Mouse (Mus musculus) kidney, embryonic 14.5 days (tissue): ENCODE data around the gene Smad9. TPM values are rescaled to one million over a fixed set of nuclear protein-coding genes. Genes with fewer than 3 reads are reported as not detected.
A peak's percentile ranks its signal among the peaks of the same experiment; 100 is the strongest.
"Not testable (repeated sequence)": the region's sequence is repeated elsewhere in the genome, so short reads cannot be mapped to it uniquely, and the experiment has no call there.

Source experiments
- ATAC-seq: fragments of 200-750 bp; cut with Nextera tagmentation; 2 replicates; pipeline ENCODE4 v1.8.0; 2017; ENCODE audit warnings: moderate number of reproducible peaks, mild to moderate bottlenecking, moderate TSS enrichment, moderate library complexity; ENCODE audit not compliant: low FRiP score, low TSS enrichment
- H3K27ac ChIP-seq: fragments of 300-500 bp; sonication (generic); 2 replicates; pipeline ENCODE4 v1.5.1; 2014; ENCODE audit warnings: low read depth, mild to moderate bottlenecking, low read length, moderate library complexity, mixed read lengths
- H3K27me3 ChIP-seq: fragments of 300-500 bp; sonication (generic); 2 replicates; pipeline ENCODE4 v1.6.1; 2014; ENCODE audit warnings: mild to moderate bottlenecking, low read length; ENCODE audit not compliant: control insufficient read depth, insufficient read depth
- H3K36me3 ChIP-seq: fragments of 300-500 bp; sonication (generic); 2 replicates; pipeline ENCODE4 v1.6.1; 2014; ENCODE audit warnings: low read length, mixed read lengths; ENCODE audit not compliant: control insufficient read depth, insufficient read depth
- H3K4me1 ChIP-seq: fragments of 300-500 bp; sonication (generic); 2 replicates; pipeline ENCODE4 v1.6.1; 2014; ENCODE audit warnings: low read length, mixed read lengths; ENCODE audit not compliant: control insufficient read depth, insufficient read depth
- H3K4me2 ChIP-seq: fragments of 300-500 bp; sonication (generic); replicated peaks from 2 replicates; pipeline ENCODE4 v1.6.1; 2014; ENCODE audit warnings: low read depth, mild to moderate bottlenecking, low read length
- H3K4me3 ChIP-seq: fragments of 300-500 bp; sonication (generic); 2 replicates; pipeline ENCODE4 v1.5.1; 2014; ENCODE audit warnings: mild to moderate bottlenecking, low read length
- H3K9ac ChIP-seq: fragments of 300-500 bp; sonication (generic); 2 replicates; pipeline ENCODE4 v1.6.1; 2014; ENCODE audit warnings: low read depth, mild to moderate bottlenecking, low read length, moderate library complexity
- H3K9me3 ChIP-seq: fragments of 300-500 bp; sonication (generic); 2 replicates; pipeline ENCODE4 v1.6.1; 2016; ENCODE audit warnings: low read length; ENCODE audit not compliant: control insufficient read depth
- WGBS: fragments of 180-500 bp; shearing (Covaris S2); extraction: QIAGEN DNeasy Blood & Tissue Kit; methylation state at CpG from one replicate; pipeline ENCODE4 v1.1.7; 2014; 5-methylcytosine and 5-hydroxymethylcytosine counted together
- polyA plus RNA-seq: library from polyadenylated mRNA; unstranded; fragments of >200 nt; fragmentation: Nextera tagmentation; extraction: Ambion mirVana; gene quantifications from 2 replicates; pipeline ENCODE4 v1.2.1, GENCODE M21; 2014

Gene Smad9
- polyA plus RNA-seq, 1 experiment from 2014 or later = 1.8 TPM

- H3K27me3 ChIP-seq = no peaks in the 10 kb centered on the region
- no peaks in the 10 kb centered on the region for H3K4me1 ChIP-seq
- no peaks in the 10 kb centered on the region for H3K9me3 ChIP-seq
- peaks cover 95% of the 10 kb centered on the region for H3K36me3 ChIP-seq
- H3K27ac ChIP-seq = no peak overlapping the region
- peak; percentile 39; the same call in 1 of the 2 replicates for ATAC-seq
- H3K9ac ChIP-seq = no peak overlapping the region
- no peak overlapping the region for H3K4me2 ChIP-seq
- 60% methylated on average over 5 of the region's 5 CpGs for WGBS
- no peak overlapping the region for H3K4me3 ChIP-seq
Observed at GRCm38 (mm10) chr3:54745799-54746198, 9.6 kb upstream of the Smad9 start.

- Histone ChIP-seq H3K4me1 (peaks cover 9% of the 10 kb centered on the region; the same call in 1 of the 2 replicates), H3K4me2 (no peak overlapping the region), H3K36me3 (peaks cover 25% of the 10 kb centered on the region), H3K9me3 (no peaks in the 10 kb centered on the region), H3K9ac (no peak overlapping the region), H3K27me3 (no peaks in the 10 kb centered on the region), H3K27ac (no peak overlapping the region), H3K4me3 (no peak overlapping the region)
- no peak for ATAC-seq
- 64% methylated on average over 4 of the region's 4 CpGs for WGBS
Observed at GRCm38 (mm10) chr3:54753411-54753810, 2.0 kb upstream of the Smad9 start.

GRCm38 (mm10) chr3:54756058-54756457, 676 bp downstream of the Smad9 start:
- 0 out of 2 replicates have a peak, but pooled peaks cover 2% of the 10 kb centered on the region for H3K36me3 ChIP-seq
- peak; percentile 48; the same call in 1 of the 2 replicates for ATAC-seq
- WGBS = 0% methylated on average over 11 of the region's 11 CpGs
- no peaks in the 10 kb centered on the region for H3K27me3 ChIP-seq
- no peaks in the 10 kb centered on the region for H3K9me3 ChIP-seq
- H3K27ac ChIP-seq = peak overlapping the region; percentile 76
- peaks cover 9% of the 10 kb centered on the region; the same call in 1 of the 2 replicates for H3K4me1 ChIP-seq
- peak overlapping the region; percentile 76; the same call in 1 of the 2 replicates for H3K9ac ChIP-seq
- H3K4me2 ChIP-seq = peak overlapping the region; percentile 99
- peak overlapping the region; percentile 71 for H3K4me3 ChIP-seq

GRCm38 (mm10) chr3:54757446-54757845, 2.1 kb downstream of the Smad9 start:
- Histone ChIP-seq H3K4me2 (no peak overlapping the region; the same call in 1 of the 2 replicates), H3K4me3 (no peak overlapping the region), H3K9ac (no peak overlapping the region), H3K27me3 (no peaks in the 10 kb centered on the region), H3K36me3 (no peaks in the 10 kb centered on the region), H3K27ac (no peak overlapping the region), H3K9me3 (no peaks in the 10 kb centered on the region), H3K4me1 (peaks cover 9% of the 10 kb centered on the region; the same call in 1 of the 2 replicates)
- ATAC-seq = no peak
- 68% methylated on average over 8 of the region's 8 CpGs for WGBS

GRCm38 (mm10) chr3:54759211-54759610, 3.8 kb downstream of the Smad9 start:
- Histone ChIP-seq H3K4me2 (no peak overlapping the region), H3K4me3 (no peak overlapping the region), H3K36me3 (no peaks in the 10 kb centered on the region), H3K27me3 (no peaks in the 10 kb centered on the region), H3K4me1 (peaks cover 9% of the 10 kb centered on the region; the same call in 1 of the 2 replicates), H3K27ac (no peak overlapping the region), H3K9me3 (no peaks in the 10 kb centered on the region), H3K9ac (no peak overlapping the region)
- no peak for ATAC-seq
- WGBS = 74% methylated on average over 9 of the region's 9 CpGs

GRCm38 (mm10) chr3:54760321-54761115, 5.1 kb downstream of the Smad9 start:
- Histone ChIP-seq H3K4me2 (no peak overlapping the region), H3K4me3 (no peak overlapping the region), H3K27ac (no peak overlapping the region), H3K9ac (no peak overlapping the region), H3K36me3 (no peaks in the 10 kb centered on the region), H3K4me1 (no peaks in the 10 kb centered on the region), H3K9me3 (no peaks in the 10 kb centered on the region), H3K27me3 (no peaks in the 10 kb centered on the region)
- WGBS = 53% methylated on average over 15 of the region's 15 CpGs
- ATAC-seq = no peak

- ATAC-seq = no peak
- Histone ChIP-seq H3K4me3 (no peak overlapping the region), H3K9ac (no peak overlapping the region), H3K27me3 (no peaks in the 10 kb centered on the region), H3K9me3 (no peaks in the 10 kb centered on the region), H3K27ac (no peak overlapping the region), H3K4me1 (no peaks in the 10 kb centered on the region), H3K36me3 (no peaks in the 10 kb centered on the region), H3K4me2 (no peak overlapping the region)
- 97% methylated on average over 1 of the region's 1 CpGs for whole genome bisulfite sequencing
Observed at GRCm38 (mm10) chr3:54761258-54761657, 5.9 kb downstream of the Smad9 start.

GRCm38 (mm10) chr3:54764418-54764817, 9.0 kb downstream of the Smad9 start:
- 72% methylated on average over 18 of the region's 18 CpGs for WGBS
- Histone ChIP-seq H3K4me3 (peak overlapping the region; percentile 7; the same call in 1 of the 2 replicates), H3K9me3 (no peaks in the 10 kb centered on the region), H3K27me3 (no peaks in the 10 kb centered on the region), H3K4me2 (peak overlapping the region; percentile 12), H3K27ac (no peak overlapping the region), H3K36me3 (no peaks in the 10 kb centered on the region), H3K4me1 (no peaks in the 10 kb centered on the region), H3K9ac (no peak overlapping the region)
- no peak for ATAC-seq

GRCm38 (mm10) chr3:54765521-54765920, 10.1 kb downstream of the Smad9 start:
- not testable (repeated sequence) for H3K9me3 ChIP-seq, H3K4me3 ChIP-seq, ATAC-seq, H3K27me3 ChIP-seq, H3K4me1 ChIP-seq, H3K9ac ChIP-seq, H3K36me3 ChIP-seq, H3K4me2 ChIP-seq, H3K27ac ChIP-seq
- WGBS = 91% methylated on average over 6 of the region's 6 CpGs
